Mouse (Mus musculus): Measurements from ENCODE around the gene Tmem160. TPM values are rescaled to one million over a fixed set of nuclear protein-coding genes. Genes with fewer than 3 reads are reported as not detected.

Gene Tmem160
- polyA plus RNA-seq, 1 experiment from 2014 or later, result 57.7 TPM

- Histone ChIP-seq H3K4me3 (no peak overlapping the region), H3K9ac (no peak overlapping the region), H3K27ac (no peak overlapping the region), H3K36me3 (peaks cover 47% of the 10 kb centered on the region), H3K9me3 (no peaks in the 10 kb centered on the region), H3K4me1 (no peaks in the 10 kb centered on the region), H3K27me3 (no peaks in the 10 kb centered on the region), H3K4me2 (replicated peaks) (no peak overlapping the region)
- WGBS, result 84% methylated on average over 3 of the region's 3 CpGs
- ATAC-seq (ENCODE audit: insufficient number of reproducible peaks, insufficient read depth, low FRiP score, low TSS enrichment), result no peak
Measured at GRCm38 (mm10) chr7:16496260-16496659, 43.7 kb downstream of the Tmem160 start.

- 88% methylated on average over 6 of the region's 6 CpGs for WGBS
- no peaks in the 10 kb centered on the region for H3K9me3 ChIP-seq
- no peaks in the 10 kb centered on the region for H3K27me3 ChIP-seq
- H3K36me3 ChIP-seq, result peaks cover 79% of the 10 kb centered on the region
- no peak overlapping the region for H3K9ac ChIP-seq
- no peak for ATAC-seq (ENCODE audit: insufficient number of reproducible peaks, insufficient read depth, low FRiP score, low TSS enrichment)
- no peak overlapping the region for H3K27ac ChIP-seq
- no peak overlapping the region for H3K4me3 ChIP-seq
- H3K4me2 ChIP-seq (replicated peaks), result no peak overlapping the region
- H3K4me1 ChIP-seq, result no peaks in the 10 kb centered on the region
Measured at GRCm38 (mm10) chr7:16499671-16500104, 47.1 kb downstream of the Tmem160 start.

DNA sequence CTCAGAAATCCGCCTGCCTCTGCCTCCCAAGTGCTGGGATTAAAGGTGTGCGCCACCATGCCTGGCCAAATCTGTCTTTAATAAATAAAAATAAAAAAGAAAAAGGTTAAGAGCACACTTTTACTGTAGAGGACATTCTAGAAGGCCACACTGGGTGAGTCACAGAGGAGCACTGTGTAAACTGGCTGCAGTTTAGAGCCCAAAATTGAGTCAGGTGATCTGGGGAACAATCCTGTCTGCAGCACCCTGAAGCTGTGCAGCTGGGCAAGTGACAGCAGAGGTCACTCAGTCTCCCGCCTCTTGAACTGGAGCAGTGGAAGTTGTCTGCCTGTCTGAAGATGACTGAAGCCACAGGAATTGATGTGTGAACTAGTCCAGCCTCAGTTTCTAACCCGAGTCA is 49.0 kb downstream of the Tmem160 start:
- H3K27me3 ChIP-seq, result no peaks in the 10 kb centered on the region
- H3K4me3 ChIP-seq, result no peak overlapping the region
- no peak overlapping the region for H3K9ac ChIP-seq
- H3K4me2 ChIP-seq (replicated peaks), result no peak overlapping the region
- H3K36me3 ChIP-seq, result peaks cover 85% of the 10 kb centered on the region
- H3K4me1 ChIP-seq, result no peaks in the 10 kb centered on the region
- no peak overlapping the region for H3K27ac ChIP-seq
- 91% methylated on average over 4 of the region's 4 CpGs for WGBS
- H3K9me3 ChIP-seq, result no peaks in the 10 kb centered on the region
- no peak for ATAC-seq (ENCODE audit: insufficient number of reproducible peaks, insufficient read depth, low FRiP score, low TSS enrichment)

DNA sequence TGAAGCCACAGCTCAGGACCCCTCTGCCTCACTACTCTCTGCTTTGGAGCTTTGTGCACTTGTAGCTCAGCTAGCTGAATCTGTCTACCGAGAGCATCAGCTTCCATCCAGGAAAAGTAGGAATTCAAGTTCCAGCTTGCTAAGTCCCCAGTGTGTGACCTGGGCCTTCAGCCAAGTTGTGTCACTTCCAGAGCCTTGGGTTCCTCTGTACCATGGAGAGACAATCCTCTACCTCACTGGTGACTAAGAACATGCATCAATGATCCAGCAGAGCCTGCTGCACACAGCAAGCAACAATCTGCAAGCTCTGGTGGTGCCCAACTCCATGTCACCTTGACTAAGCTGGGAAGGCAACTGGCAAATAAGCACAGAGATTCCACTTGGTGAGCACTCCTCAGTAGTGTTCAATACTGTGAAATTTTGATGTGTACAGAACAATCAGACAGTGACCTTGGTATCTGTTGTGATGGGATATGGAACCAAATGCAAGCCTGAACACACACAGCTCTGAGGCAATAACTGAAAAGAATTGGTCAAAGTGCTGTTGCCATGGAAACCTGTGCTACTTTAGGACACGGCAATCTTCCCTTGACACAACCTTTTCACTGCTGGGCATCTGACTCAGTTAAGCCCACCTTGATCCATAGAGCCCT is 52.1 kb downstream of the Tmem160 start:
- no peak overlapping the region for H3K9ac ChIP-seq
- H3K4me2 ChIP-seq (replicated peaks), result no peak overlapping the region
- ATAC-seq (ENCODE audit: insufficient number of reproducible peaks, insufficient read depth, low FRiP score, low TSS enrichment), result no peak
- no peak overlapping the region for H3K4me3 ChIP-seq
- WGBS, result 91% methylated on average over 2 of the region's 2 CpGs
- H3K27ac ChIP-seq, result no peak overlapping the region
- H3K4me1 ChIP-seq, result no peaks in the 10 kb centered on the region
- no peaks in the 10 kb centered on the region for H3K9me3 ChIP-seq
- peaks cover 66% of the 10 kb centered on the region for H3K36me3 ChIP-seq
- no peaks in the 10 kb centered on the region for H3K27me3 ChIP-seq

Other genes with a start within 250 kb of the Tmem160 start
- 16.6 and 18.2 TPM in 2 replicates for gene Dhx34, start 230.7 kb upstream of the Tmem160 start, polyA plus RNA-seq (2016; fragmentation: Nextera tagmentation; extraction: Ambion mirVana)
- gene C5ar2, start 208.6 kb upstream of the Tmem160 start, polyA plus RNA-seq (2016; fragmentation: Nextera tagmentation; extraction: Ambion mirVana), result 0.09 TPM in 1 of 2 replicates, not detected in the other
- gene C5ar1, start 193.2 kb upstream of the Tmem160 start, polyA plus RNA-seq (2016; fragmentation: Nextera tagmentation; extraction: Ambion mirVana), result 0.87 and 1.1 TPM in 2 replicates
- gene Inafm1, start 179.2 kb upstream of the Tmem160 start, polyA plus RNA-seq (2016; fragmentation: Nextera tagmentation; extraction: Ambion mirVana), result 22.8 and 24.8 TPM in 2 replicates
- gene Ccdc9, start 166.0 kb upstream of the Tmem160 start, polyA plus RNA-seq (2016; fragmentation: Nextera tagmentation; extraction: Ambion mirVana), result 45.7 and 49.2 TPM in 2 replicates
- 7.4 and 8.5 TPM in 2 replicates for gene Bbc3, start 144.4 kb upstream of the Tmem160 start, polyA plus RNA-seq (2016; fragmentation: Nextera tagmentation; extraction: Ambion mirVana)
- gene Sae1, start 65.0 kb upstream of the Tmem160 start, polyA plus RNA-seq (2016; fragmentation: Nextera tagmentation; extraction: Ambion mirVana), result 386 and 405 TPM in 2 replicates
- 25.5 and 26.1 TPM in 2 replicates for gene Zc3h4, start 51.9 kb upstream of the Tmem160 start, polyA plus RNA-seq (2016; fragmentation: Nextera tagmentation; extraction: Ambion mirVana)
- gene Npas1, start 24.9 kb downstream of the Tmem160 start, polyA plus RNA-seq (2016; fragmentation: Nextera tagmentation; extraction: Ambion mirVana), result 0.72 and 0.85 TPM in 2 replicates
- 32.2 and 32.6 TPM in 2 replicates for gene Arhgap35, start 162.2 kb downstream of the Tmem160 start, polyA plus RNA-seq (2016; fragmentation: Nextera tagmentation; extraction: Ambion mirVana)
- not detected in 2 replicates for gene Ceacam15, start 222.9 kb downstream of the Tmem160 start, polyA plus RNA-seq (2016; fragmentation: Nextera tagmentation; extraction: Ambion mirVana)

Data from embryonic facial prominence, embryonic 12.5 days (tissue).